Comparison of ENCODE assay signal across 9 mouse cellular contexts in the genomic region with DNA sequence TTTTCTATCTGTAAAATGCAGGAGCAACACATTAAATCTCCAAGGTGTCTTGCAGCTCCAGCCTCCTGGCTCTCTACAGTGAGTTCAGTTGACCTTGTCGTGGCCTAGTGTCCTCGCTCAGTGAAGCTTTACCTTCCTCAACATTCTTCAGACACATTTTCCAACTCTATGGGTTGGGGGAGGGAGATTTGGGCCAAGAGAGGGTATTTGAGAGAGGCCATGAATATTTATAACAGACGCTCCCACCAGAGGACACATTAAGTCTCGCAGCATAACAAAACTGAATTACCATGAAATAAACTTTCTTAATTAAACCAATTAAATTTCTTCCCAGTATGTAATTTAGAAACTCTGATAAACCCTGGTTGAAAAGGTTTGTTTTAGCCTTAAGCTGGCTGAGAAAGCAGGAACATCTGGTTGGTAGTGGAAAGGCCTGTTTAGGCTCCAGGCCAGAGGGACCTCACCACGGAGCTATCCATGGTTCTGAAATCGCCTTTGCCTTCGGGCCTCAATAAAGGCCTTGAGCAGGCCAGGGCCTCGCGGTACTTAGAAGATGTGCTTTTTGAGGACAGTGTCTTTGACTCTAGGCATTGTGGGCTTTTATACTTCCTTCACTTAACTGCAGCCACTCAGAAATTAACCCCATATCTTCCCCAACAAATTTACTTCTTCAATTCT.
DNase-seq lines count a peak whose midpoint lies in the region; ATAC-seq lines count a peak whose summit lies in the region.
"Had no signal": no experiment of that assay in that cellular context is flagged by ENCODE, and none has a peak within 500 bp of the region (broad histone marks: within the 10 kb centered on the region; RNA-seq: fewer than 3 reads in every experiment).

No protein-coding gene starts in this region.

- no peak overlapping the region for H3K27ac ChIP-seq in midbrain, embryonic 11.5 days (ENCODE audit: low read depth, low read length)
- no peak overlapping the region for H3K27ac ChIP-seq in midbrain, embryonic 15.5 days
- H3K27ac ChIP-seq in limb, embryonic 13.5 days: no peak overlapping the region
- H3K27ac ChIP-seq in neural tube, embryonic 15.5 days (replicated peaks): no peak overlapping the region
- H3K27ac ChIP-seq: embryonic facial prominence, embryonic 13.5 days had no signal

- DNase-seq in midbrain, embryonic 11.5 days (ENCODE audit: low spot score, missing footprints): peak; percentile 93
- DNase-seq in adrenal gland, postnatal 10 days: peak; percentile 82
- peak; percentile 56 to 80 for DNase-seq in heart, postnatal 14 days
- no peak for DNase-seq in cerebellum, adult 11 months
- no peak for DNase-seq in left cerebral cortex, adult 18-20 months (ENCODE audit: low spot score in 2 of 2)

- no peaks in the 10 kb centered on the region for H3K27me3 ChIP-seq in midbrain, embryonic 11.5 days (ENCODE audit: control insufficient read depth, insufficient read depth, low read length)
- no peaks in the 10 kb centered on the region for H3K27me3 ChIP-seq in midbrain, embryonic 15.5 days (replicated peaks)
- H3K27me3 ChIP-seq in limb, embryonic 13.5 days: no peaks in the 10 kb centered on the region
- no peaks in the 10 kb centered on the region for H3K27me3 ChIP-seq in neural tube, embryonic 15.5 days (replicated peaks)
- H3K27me3 ChIP-seq: embryonic facial prominence, embryonic 13.5 days had no signal

- no peaks in the 10 kb centered on the region for H3K4me1 ChIP-seq in midbrain, embryonic 11.5 days (ENCODE audit: control insufficient read depth, insufficient read depth, low read length)
- no peaks in the 10 kb centered on the region for H3K4me1 ChIP-seq in midbrain, embryonic 15.5 days
- H3K4me1 ChIP-seq in limb, embryonic 13.5 days: no peaks in the 10 kb centered on the region
- peaks cover 16% of the 10 kb centered on the region; the same call in 1 of the 2 replicates for H3K4me1 ChIP-seq in neural tube, embryonic 15.5 days
- H3K4me1 ChIP-seq: embryonic facial prominence, embryonic 13.5 days had no signal

- 33% methylated on average over 9 of the region's 9 CpGs for WGBS in midbrain, embryonic 11.5 days
- WGBS in midbrain, embryonic 15.5 days: 27% methylated on average over 9 of the region's 9 CpGs
- WGBS in limb, embryonic 13.5 days: 36% methylated on average over 9 of the region's 9 CpGs
- WGBS in neural tube, embryonic 15.5 days: 20% methylated on average over 9 of the region's 9 CpGs

- H3K9me3 ChIP-seq in midbrain, embryonic 11.5 days (ENCODE audit: control insufficient read depth, low read length): no peaks in the 10 kb centered on the region
- H3K9me3 ChIP-seq in midbrain, embryonic 15.5 days: no peaks in the 10 kb centered on the region
- H3K9me3 ChIP-seq in limb, embryonic 13.5 days: no peaks in the 10 kb centered on the region
- H3K9me3 ChIP-seq in neural tube, embryonic 15.5 days (replicated peaks): no peaks in the 10 kb centered on the region
- H3K9me3 ChIP-seq: embryonic facial prominence, embryonic 13.5 days had no signal

- H3K36me3 ChIP-seq in midbrain, embryonic 11.5 days (ENCODE audit: control insufficient read depth, insufficient read depth, low read length): no peaks in the 10 kb centered on the region
- no peaks in the 10 kb centered on the region for H3K36me3 ChIP-seq in midbrain, embryonic 15.5 days (replicated peaks)
- H3K36me3 ChIP-seq in limb, embryonic 13.5 days: no peaks in the 10 kb centered on the region
- H3K36me3 ChIP-seq in neural tube, embryonic 15.5 days: no peaks in the 10 kb centered on the region
- H3K36me3 ChIP-seq: embryonic facial prominence, embryonic 13.5 days had no signal

- no peak overlapping the region for H3K4me2 ChIP-seq in midbrain, embryonic 11.5 days
- H3K4me2 ChIP-seq in midbrain, embryonic 15.5 days: no peak overlapping the region
- no peak overlapping the region for H3K4me2 ChIP-seq in limb, embryonic 13.5 days (replicated peaks)
- H3K4me2 ChIP-seq in neural tube, embryonic 15.5 days: no peak overlapping the region
- H3K4me2 ChIP-seq: embryonic facial prominence, embryonic 13.5 days had no signal

- 0 out of 2 replicates have a peak, but pooled peaks have one; percentile 52 for ATAC-seq in midbrain, embryonic 11.5 days (ENCODE audit: low FRiP score)
- ATAC-seq in midbrain, embryonic 15.5 days (replicated peaks): no peak; the same call in 1 of the 2 replicates
- peak; percentile 90 for ATAC-seq in limb, embryonic 13.5 days (ENCODE audit: low FRiP score, low read depth)
- peak; percentile 62 for ATAC-seq in neural tube, embryonic 15.5 days (ENCODE audit: low FRiP score)

- H3K4me3 ChIP-seq in midbrain, embryonic 11.5 days (ENCODE audit: low read depth, low read length): no peak overlapping the region
- H3K4me3 ChIP-seq in midbrain, embryonic 15.5 days: no peak overlapping the region
- H3K4me3 ChIP-seq in limb, embryonic 13.5 days: no peak overlapping the region
- H3K4me3 ChIP-seq in neural tube, embryonic 15.5 days (replicated peaks): no peak overlapping the region
- H3K4me3 ChIP-seq: embryonic facial prominence, embryonic 13.5 days had no signal

- no peak overlapping the region for H3K9ac ChIP-seq in midbrain, embryonic 11.5 days (ENCODE audit: low read length)
- H3K9ac ChIP-seq in midbrain, embryonic 15.5 days: no peak overlapping the region
- no peak overlapping the region for H3K9ac ChIP-seq in limb, embryonic 13.5 days
- H3K9ac ChIP-seq in neural tube, embryonic 15.5 days (replicated peaks): no peak overlapping the region
- H3K9ac ChIP-seq: embryonic facial prominence, embryonic 13.5 days had no signal

- intact Hi-C loops in heart, postnatal 14 days (cut with DNase I): no loop called here

Comparison
In these comparisons a context has a peak if more than half of its experiments do, and no peak if none do; other contexts are left out.
1. DNase-seq: peak in midbrain, embryonic 11.5 days (single experiment), adrenal gland, postnatal 10 days (single experiment) and heart, postnatal 14 days (2 of 2); none in cerebellum, adult 11 months (single experiment) and left cerebral cortex, adult 18-20 months (0 of 2).